Mouse (Mus musculus) NIH3T3 (cell line): ENCODE results near the gene Gm21866.
"Not testable (repeated sequence)": the region's sequence is repeated elsewhere in the genome, so short reads cannot be mapped to it uniquely, and the experiment has no call there.

Source experiments
- DNase-seq: peaks from one replicate; pipeline ENCODE4 v3.0.0-alpha.2; 2012; ENCODE audit warnings: low read depth

Gene Gm21866

GRCm38 (mm10) chrY:13465479-13465878 is at the start of gene Gm21866:
TSS of gene Gm21866 (minus strand) at chrY:13465579.
- DNase-seq, result not testable (repeated sequence)

- not testable (repeated sequence) for DNase-seq
Observed at GRCm38 (mm10) chrY:13493726-13494125, 28.3 kb upstream of the Gm21866 start, which contains the start of gene Gm20773. TSS of gene Gm20773 (plus strand) at chrY:13494026.
